Mouse (Mus musculus): ENCODE measurements around the gene Kcnj13.

The Kcnj13 gene

DNA sequence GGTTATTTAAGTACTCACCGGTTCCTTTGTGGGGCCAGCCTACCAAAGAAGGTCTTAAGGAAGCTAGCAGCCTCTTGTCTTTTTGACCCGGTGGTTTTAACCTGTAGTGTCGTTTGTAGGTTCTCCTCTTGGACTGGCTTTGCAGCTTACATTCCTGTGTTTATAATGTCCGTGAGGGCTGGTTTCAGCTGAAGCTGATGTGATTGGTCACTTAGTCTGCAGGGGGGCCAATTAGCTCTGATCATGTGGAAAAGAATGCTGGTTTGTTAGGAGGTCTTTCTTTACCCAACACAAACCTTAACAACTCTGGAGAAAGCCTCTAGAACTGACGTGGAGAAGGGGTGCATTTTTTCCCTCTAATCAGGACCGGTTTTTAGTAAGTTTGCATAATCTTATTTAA lies at the start of gene Kcnj13:
Gene Kcnj13, minus strand, starts transcription at position 136 of the 400 bp plus-strand sequence.
- DNase-seq (ENCODE audit: low spot score) = no peak

GRCm38 (mm10) chr1:87436583-87436982 lies 42.1 kb upstream of the Kcnj13 start:
- no peak for DNase-seq (ENCODE audit: low spot score)

DNA sequence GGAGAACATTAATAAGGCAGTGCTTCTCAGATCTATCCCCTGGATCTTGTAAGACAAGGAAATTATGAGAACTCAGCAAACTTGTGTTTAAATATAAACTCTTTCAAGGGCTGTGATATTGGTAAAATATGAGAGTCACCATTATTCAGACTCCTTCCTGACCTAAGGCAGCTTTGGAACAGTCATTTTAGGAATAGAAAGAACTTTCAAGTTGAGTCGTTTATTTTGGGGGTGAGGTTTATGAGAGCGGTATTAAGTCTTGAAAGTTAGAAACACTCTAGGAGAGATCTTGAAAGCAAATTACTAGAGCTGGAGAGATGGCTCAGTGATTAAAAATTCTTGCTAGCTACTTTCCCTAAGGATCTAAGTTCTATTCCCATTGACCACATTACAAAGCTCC lies 40.6 kb upstream of the Kcnj13 start:
- DNase-seq (ENCODE audit: low spot score) = no peak

- peak; percentile 57 for DNase-seq (ENCODE audit: low spot score)
These were observed 24.2 kb upstream of the Kcnj13 start for GRCm38 (mm10) chr1:87418733-87419132.

DNA sequence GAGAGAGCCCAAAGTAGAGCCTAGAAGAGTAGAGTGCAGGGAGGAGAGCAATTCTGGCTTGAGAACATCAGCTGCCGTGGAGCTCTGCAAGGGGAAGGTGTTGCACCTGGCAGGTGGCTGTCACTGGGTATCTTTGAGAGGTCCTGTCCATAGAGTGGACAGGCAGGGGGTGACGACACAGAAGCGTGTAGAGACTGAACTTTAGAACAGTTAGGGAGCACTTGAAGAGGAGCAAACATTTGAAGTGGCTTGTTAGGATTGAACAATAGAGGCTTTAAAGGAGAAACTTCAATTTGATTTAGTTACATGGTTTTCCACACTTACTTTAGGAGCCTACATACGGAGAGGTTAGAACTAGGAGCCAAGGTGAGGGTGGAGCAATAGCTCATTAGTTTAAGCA lies 14.9 kb upstream of the Kcnj13 start:
- DNase-seq (ENCODE audit: low spot score) = no peak

GRCm38 (mm10) chr1:87406012-87406411 lies 11.5 kb upstream of the Kcnj13 start:
- no peak for DNase-seq (ENCODE audit: low spot score)

GRCm38 (mm10) chr1:87404710-87405109 lies 10.2 kb upstream of the Kcnj13 start:
- no peak for DNase-seq (ENCODE audit: low spot score)

- no peak for DNase-seq (ENCODE audit: low spot score)
These were observed 2.5 kb upstream of the Kcnj13 start for GRCm38 (mm10) chr1:87396923-87397586.

DNA sequence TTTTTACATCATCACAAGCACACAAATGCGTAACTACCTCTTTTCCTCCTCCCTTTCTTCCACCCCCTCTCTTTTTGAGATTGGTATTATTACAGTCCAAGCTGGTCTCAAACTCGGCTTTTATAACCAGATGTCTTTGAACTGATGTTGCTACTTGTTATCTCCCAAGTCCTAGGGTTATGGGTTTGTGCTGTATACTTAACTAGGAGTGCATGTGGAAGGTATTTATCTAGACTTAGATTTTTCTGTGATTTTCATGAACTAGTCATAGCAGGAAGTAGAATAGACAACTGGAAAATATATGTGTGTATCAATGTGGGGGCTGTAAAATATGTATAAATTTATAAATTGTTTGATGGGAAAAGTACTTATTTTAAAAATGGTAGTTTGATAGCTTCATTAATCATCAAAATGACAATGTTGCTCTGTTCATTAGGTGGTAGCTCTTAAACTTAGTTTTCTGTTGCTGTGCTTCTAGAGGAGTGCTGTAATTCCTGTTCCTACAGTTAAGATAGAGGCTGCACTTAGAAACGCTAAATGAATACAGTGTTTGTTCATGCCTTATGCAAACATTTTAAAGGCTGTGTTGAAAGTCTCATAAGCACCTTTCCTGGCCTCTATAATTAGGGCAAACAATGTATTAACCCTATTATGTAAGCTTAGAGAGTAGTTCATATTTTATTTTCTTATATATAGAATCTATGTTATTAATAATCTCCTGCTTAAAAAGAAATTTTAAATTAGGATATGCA lies 909 bp downstream of the Kcnj13 start:
- DNase-seq (ENCODE audit: low spot score) = no peak

GRCm38 (mm10) chr1:87386436-87387092 lies 8.0 kb downstream of the Kcnj13 start:
- no peak for DNase-seq (ENCODE audit: low spot score)

DNA sequence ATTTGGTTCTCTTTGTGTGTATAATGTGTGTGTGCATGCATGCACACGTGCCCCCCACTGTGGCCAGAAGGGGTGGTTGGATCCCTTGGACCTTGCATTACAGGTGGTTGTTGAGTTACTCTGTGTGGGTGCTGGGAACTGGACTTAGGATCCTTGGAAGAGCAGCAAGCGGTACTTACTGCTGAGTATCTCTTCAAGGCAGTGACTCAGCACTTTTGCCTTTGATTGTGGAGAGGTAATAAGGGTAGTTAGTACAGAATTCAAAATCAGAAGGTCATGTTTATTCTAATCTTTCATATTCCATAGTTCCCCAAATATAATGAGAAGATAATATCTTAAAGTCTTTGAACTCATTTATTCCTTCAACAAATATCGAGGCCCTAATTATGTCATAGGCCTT lies 13.4 kb downstream of the Kcnj13 start:
- no peak for DNase-seq (ENCODE audit: low spot score)

DNA sequence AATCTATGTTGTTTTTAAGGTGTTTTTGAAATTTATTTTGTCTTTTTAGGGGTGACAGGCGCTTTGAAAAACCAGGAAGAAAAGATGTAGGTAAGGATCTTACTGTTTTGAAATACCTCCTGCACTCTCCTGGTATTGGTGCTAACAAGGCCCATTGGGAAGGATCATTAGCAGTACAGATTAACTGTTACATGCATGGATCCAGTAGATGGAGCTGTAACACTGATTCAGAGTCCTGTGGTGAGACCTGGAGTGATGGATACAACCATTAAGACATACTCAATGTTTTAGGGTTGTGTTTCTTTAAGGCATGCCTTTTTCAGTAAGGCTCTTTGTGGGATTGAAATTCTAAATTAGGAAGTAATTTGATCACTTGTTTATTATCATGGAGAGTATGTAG lies 14.6 kb downstream of the Kcnj13 start:
- DNase-seq (ENCODE audit: low spot score) = peak; percentile 13

DNA sequence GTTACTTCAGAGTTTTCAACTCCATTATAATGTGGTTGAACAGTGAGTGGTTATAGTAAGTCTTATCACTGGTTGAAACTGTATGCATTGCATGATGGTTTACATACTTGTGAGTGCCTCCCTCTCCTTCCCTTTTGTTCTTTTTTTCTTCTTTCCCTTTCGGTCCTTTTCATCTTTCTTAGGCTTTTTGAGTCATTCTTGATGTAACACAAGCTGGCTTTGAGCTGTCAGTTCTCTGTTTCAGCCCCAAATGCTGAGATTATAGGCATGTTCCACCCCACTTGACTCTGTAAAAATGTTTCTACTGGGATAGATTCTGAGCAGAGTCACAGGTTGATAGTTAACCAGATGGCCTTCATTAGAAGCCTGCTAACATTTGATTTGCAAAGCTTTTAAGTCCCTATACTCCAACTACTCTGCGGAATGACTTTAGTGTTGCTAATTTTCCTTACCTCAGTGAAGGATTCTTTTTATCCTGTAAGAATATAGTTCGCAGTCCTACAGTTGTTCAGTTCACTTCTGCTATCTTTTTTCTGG lies 16.4 kb downstream of the Kcnj13 start:
- no peak for DNase-seq (ENCODE audit: low spot score)

- no peak for DNase-seq (ENCODE audit: low spot score)
These were observed 34.3 kb downstream of the Kcnj13 start for GRCm38 (mm10) chr1:87360276-87360675.

DNA sequence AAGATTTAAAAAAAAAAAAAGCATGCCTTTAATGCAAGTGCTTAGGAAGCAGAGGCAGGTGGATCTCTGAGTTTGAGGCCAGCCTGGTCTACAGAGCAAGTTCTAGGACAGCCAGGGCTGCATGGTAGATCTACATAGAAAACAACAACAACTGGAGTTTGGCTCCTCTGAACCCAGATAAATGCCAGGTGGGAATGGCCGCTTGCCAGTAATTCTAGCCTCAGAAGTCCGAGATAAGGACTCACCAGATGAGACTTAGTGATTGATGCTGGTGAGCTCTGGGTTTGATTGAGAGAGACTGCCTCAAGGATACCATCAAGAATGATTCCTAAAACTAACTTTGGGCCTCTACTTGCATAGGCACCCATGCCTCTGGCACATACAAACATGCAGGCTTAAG lies 44.0 kb downstream of the Kcnj13 start:
- DNase-seq (ENCODE audit: low spot score) = no peak

Data from MN1 (cell line).